Mouse (Mus musculus) bone marrow, adult 2 months (tissue): ENCODE results near the gene Brd1. TPM values are rescaled to one million over a fixed set of nuclear protein-coding genes. Genes with fewer than 3 reads are reported as not detected.

Experiments used
- H3K27ac ChIP-seq: fragments of 200-500 bp; 2 replicates; pipeline ENCODE4 v1.5.1; 2012; ENCODE audit warnings: low read depth, mild to moderate bottlenecking, control low read depth, inconsistent platforms, low read length; ENCODE audit not compliant: control insufficient read depth, poor library complexity, insufficient read depth
- H3K4me1 ChIP-seq: fragments of 200-500 bp; 2 replicates; pipeline ENCODE4 v1.6.1; 2011; ENCODE audit warnings: low read length; ENCODE audit not compliant: control insufficient read depth, insufficient read depth
- H3K4me3 ChIP-seq: fragments of 200-500 bp; replicated peaks from 2 replicates; pipeline ENCODE3; 2011; ENCODE audit warnings: mild to moderate bottlenecking, low read depth, low read length, control low read depth; ENCODE audit not compliant: control insufficient read depth
- CTCF ChIP-seq: fragments of 200-500 bp; IDR thresholded peaks from 2 replicates; pipeline ENCODE4 v1.5.1; 2011; ENCODE audit warnings: low read length, control low read depth; ENCODE audit not compliant: control insufficient read depth, insufficient read depth
- POLR2A ChIP-seq: fragments of 200-500 bp; IDR thresholded peaks from 2 replicates; pipeline ENCODE4 v1.6.1; 2011; ENCODE audit warnings: low read depth, mild to moderate bottlenecking, control low read depth, low read length, borderline replicate concordance; ENCODE audit not compliant: control insufficient read depth
- WGBS: fragments of 180-500 bp; shearing (Covaris S2); methylation state at CpG from one replicate; pipeline ENCODE4 v1.1.7; 2018; 5-methylcytosine and 5-hydroxymethylcytosine counted together
- polyA plus RNA-seq: library from polyadenylated mRNA; stranded (reverse); fragments of >200 nt; gene quantifications from 2 replicates; pipeline ENCODE4 v1.2.4, GENCODE M21; 2011; ENCODE audit warnings: low replicate concordance; ENCODE audit not compliant: missing spikeins, insufficient read depth, insufficient read length

Gene Brd1
- polyA plus RNA-seq, 1 experiment = 29.1 TPM

DNA sequence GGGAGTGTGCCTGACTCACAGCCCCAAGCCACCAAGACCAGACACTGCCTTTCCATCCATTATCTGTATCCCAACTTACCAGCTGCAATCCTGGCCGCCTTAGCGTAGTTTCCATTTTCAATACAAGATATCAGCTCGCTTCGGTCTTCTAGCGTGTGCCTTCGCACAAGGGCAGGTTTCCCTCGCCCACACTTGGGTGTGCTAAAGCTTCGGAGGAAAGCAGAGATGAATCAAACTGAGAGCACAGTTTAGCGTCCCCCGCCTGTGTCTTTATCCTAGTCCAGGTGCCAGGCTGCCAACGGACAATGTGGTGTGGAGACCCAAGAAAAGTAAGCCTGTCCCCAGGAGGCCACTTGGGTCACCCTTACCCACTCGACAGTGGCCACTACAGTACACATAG lies 42.9 kb downstream of the Brd1 start:
- Histone ChIP-seq H3K27ac (no peak overlapping the region), H3K4me3 (no peak overlapping the region), H3K4me1 (no peaks in the 10 kb centered on the region; the same call in 1 of the 2 replicates)
- 93% methylated on average over 12 of the region's 12 CpGs for WGBS
- no peak for TF ChIP-seq CTCF
- no peak for TF ChIP-seq POLR2A

GRCm38 (mm10) chr15:88688120-88688519 lies 45.9 kb downstream of the Brd1 start:
- no peak for TF ChIP-seq CTCF
- no peak for TF ChIP-seq POLR2A
- 91% methylated on average over 10 of the region's 10 CpGs for WGBS
- H3K4me1 ChIP-seq = no peaks in the 10 kb centered on the region; the same call in 1 of the 2 replicates

DNA sequence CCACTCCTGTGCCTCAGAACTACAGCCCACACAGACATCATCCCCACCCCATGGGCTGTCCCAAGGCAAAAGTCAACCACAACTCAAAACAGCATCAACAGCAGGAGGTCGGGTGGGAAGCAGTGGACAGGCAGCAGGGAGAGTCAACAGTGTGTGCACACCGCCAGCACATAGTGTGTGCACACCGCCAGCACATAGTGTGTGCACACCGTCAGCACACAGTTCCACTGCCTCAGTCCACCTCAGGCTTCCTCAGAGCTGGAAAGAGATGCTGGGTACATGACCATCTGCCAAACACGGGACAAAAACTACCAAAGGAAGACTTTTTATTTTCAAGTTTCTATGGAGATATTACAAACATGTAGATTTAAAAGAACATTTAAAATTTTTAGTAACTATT lies 47.3 kb downstream of the Brd1 start:
- no peak overlapping the region for H3K4me3 ChIP-seq
- 87% methylated on average over 5 of the region's 5 CpGs for WGBS
- no peaks in the 10 kb centered on the region; the same call in 1 of the 2 replicates for H3K4me1 ChIP-seq
- no peak overlapping the region for H3K27ac ChIP-seq
- TF ChIP-seq CTCF (no peak), POLR2A (no peak)

More at GRCm38 (mm10) chr15:88688120-88688519, 45.9 kb downstream of the Brd1 start:
- H3K27ac ChIP-seq = 0 out of 2 replicates have a peak overlapping the region, but pooled peaks have one; percentile 16
- H3K4me3 ChIP-seq = no peak overlapping the region

DNA sequence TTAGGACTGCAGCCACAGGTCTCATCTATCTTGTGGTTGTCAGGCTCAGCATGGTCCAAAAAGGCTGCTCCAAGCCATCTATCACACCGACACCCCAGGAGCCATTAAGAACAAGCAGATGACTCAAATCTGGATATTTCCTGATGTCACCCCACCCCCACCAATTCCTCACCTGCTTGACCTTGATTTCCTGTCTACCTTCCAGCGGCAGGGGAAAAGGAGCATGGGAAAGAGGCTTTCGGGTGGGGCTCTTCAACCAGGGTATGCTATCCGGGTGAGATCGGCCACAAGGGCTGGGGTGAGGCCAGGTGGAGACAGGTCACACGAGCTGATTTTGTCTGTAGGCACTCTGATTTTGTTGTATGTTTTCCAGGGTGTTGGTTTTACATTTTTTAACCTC lies 50.0 kb downstream of the Brd1 start:
- H3K4me3 ChIP-seq = no peak overlapping the region
- no peak for TF ChIP-seq CTCF
- TF ChIP-seq POLR2A = no peak
- no peaks in the 10 kb centered on the region; the same call in 1 of the 2 replicates for H3K4me1 ChIP-seq
- peak overlapping the region; percentile 50; the same call in 1 of the 2 replicates for H3K27ac ChIP-seq
- WGBS = 77% methylated on average over 6 of the region's 6 CpGs

DNA sequence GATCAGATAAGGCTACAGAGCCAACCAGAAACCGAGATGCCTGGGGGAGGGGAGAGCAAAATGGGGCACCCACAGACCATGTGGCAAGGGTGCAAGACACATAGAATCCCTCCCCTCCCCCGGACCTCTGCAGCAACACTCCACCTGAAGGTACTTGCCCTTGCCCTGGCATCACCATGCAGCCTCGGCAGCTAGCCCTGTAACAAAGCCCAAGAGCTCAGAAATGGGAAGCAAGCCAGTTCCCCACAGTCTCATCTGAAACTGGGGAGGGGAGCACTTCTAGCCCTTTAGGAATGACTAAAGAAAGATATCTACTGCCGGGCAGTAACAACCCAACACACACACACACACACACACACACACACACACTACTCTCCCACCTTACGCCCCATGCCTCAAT lies 53.1 kb downstream of the Brd1 start:
- Histone ChIP-seq H3K4me1 (no peaks in the 10 kb centered on the region), H3K27ac (no peak overlapping the region), H3K4me3 (no peak overlapping the region)
- TF ChIP-seq CTCF (no peak), POLR2A (no peak)
- 57% methylated on average over 5 of the region's 5 CpGs for WGBS

DNA sequence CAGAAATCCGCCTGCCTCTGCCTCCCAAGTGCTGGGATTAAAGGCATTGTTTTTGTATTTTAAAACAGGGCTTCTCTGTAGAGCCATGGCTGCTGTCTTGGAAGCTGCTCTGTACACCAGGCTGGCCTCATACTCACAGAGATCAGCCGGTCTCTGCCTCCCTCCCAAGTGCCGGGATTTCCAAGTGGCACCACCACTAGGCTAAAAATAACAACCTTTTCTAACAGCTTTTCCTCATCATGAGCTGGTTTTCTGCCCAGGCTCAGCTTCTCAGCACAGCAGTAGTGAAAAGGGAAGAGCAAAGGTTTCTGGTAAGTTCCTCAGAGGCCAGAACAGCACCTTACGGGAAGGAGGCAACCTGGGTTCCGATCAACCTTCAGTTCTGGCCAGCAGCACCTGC lies 56.5 kb downstream of the Brd1 start:
- WGBS = 69% methylated on average over 5 of the region's 5 CpGs
- TF ChIP-seq CTCF (no peak), POLR2A (no peak)
- H3K27ac ChIP-seq = no peak overlapping the region
- H3K4me3 ChIP-seq = no peak overlapping the region
- no peaks in the 10 kb centered on the region for H3K4me1 ChIP-seq

DNA sequence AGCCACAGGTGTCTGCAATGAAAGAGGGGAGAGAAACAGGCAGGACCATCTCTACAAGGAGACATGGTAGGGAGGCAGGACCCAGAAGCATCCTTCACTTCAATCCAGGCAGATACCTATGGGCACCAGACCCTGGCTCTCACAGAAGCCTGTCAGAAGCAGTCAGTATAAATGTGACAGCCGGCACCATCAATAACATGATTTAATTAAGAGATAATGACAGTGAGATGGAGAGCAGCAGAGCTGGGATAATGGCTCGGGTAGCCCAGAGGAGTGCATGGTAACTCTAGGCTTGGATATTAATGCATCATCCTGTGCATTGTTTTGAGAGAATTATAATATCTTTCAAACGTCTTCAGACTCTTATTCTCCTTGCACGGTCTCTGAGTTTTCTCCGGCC lies 58.0 kb downstream of the Brd1 start:
- Histone ChIP-seq H3K4me3 (no peak overlapping the region), H3K27ac (no peak overlapping the region), H3K4me1 (no peaks in the 10 kb centered on the region)
- 78% methylated on average over 5 of the region's 5 CpGs for WGBS
- TF ChIP-seq CTCF (no peak), POLR2A (no peak)

- 73% methylated on average over 2 of the region's 2 CpGs for WGBS
- Histone ChIP-seq H3K27ac (no peak overlapping the region), H3K4me1 (no peaks in the 10 kb centered on the region), H3K4me3 (no peak overlapping the region)
- TF ChIP-seq CTCF (no peak), POLR2A (no peak)
Observed at GRCm38 (mm10) chr15:88668693-88669092, 65.3 kb downstream of the Brd1 start.

DNA sequence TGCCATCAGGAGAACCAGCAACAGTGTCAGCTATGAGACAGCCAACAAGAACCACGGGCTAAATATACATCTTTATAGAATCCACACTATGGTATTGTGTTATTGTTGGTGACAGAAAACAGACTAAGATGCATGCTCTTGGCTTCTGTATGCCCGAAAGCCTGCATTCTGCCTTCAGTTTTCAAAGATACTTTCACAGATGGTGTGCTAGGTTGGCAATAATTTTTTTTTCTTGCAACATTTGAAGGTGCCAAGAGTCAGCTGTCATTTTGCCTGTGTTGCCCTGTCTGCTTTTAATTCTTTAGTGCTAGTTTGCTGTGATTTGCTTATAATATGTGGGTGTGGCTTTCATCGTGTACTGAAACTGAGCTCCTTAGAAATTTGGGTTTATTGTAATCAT lies 66.4 kb downstream of the Brd1 start:
- TF ChIP-seq CTCF (no peak), POLR2A (no peak)
- Histone ChIP-seq H3K27ac (no peak overlapping the region), H3K4me1 (no peaks in the 10 kb centered on the region), H3K4me3 (no peak overlapping the region)
- WGBS = 70% methylated on average over 3 of the region's 3 CpGs
